Mouse (Mus musculus): Measurements from ENCODE around the gene Larp6.

- TF ChIP-seq CTCF (IDR thresholded peaks at IDR 0.05; ENCODE audit: insufficient read depth, low read length) (no peak), POLR2A (IDR thresholded peaks at IDR 0.05; ENCODE audit: borderline replicate concordance, extremely low read depth, low read depth, low read length) (no peak)
Observed at GRCm38 (mm10) chr9:60769711-60770111, 56.9 kb downstream of the Larp6 start.

Measured in lung, adult 2 months (tissue).